Mouse (Mus musculus) kidney, postnatal 10 days (tissue): ENCODE measurements around the gene Olfr1416.

Experiments used
- DNase-seq: peaks from one replicate; pipeline ENCODE4 v3.0.0; 2021; ENCODE audit warnings: mixed read lengths

Olfr1416 gene

GRCm38 (mm10) chr1:92431420-92431819 is 53.5 kb downstream of the Olfr1416 start:
- no peak for DNase-seq

- no peak for DNase-seq
Observed at GRCm38 (mm10) chr1:92430991-92431390, 53.9 kb downstream of the Olfr1416 start.
